Mouse (Mus musculus): Measurements from ENCODE around the gene Tsku. TPM values are rescaled to one million over a fixed set of nuclear protein-coding genes. Genes with fewer than 3 reads are reported as not detected.

Gene Tsku
- polyA plus RNA-seq (2015; fragmentation: Nextera tagmentation; extraction: Ambion mirVana): 8.9 and 9.3 TPM in 2 replicates

DNA sequence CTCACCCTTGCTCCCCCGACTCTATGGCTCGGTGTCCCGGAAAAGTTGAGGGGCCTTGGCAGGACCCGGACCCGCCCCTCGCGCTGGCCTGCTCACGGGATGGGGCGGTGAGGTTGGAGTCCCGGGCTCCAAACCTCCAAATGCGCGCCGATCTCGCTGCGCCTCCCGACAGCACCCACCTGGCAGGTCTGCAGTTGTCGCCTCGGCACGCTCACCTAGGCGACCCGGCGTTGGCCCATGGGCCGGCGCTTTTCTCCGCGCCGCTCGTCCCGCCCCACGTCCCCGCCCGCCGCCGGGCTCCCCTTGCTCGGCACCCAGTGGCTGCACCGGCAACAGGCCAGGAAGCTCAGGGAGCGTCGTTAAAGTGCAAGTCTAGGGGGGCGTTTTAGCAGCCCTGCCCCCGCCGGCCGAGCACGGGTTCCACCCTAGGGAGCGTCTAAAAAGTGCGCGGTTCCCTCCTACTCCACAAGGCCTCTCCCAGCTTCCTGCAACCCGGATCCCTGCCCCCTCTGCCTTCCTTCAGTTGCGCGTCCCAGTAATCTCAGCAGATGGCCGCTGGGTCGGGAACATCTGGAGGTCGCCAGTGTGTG lies at the start of gene Tsku:
TSS of gene Tsku (minus strand) at position 266 of the 590 bp plus-strand sequence.
- Histone ChIP-seq H3K36me3 (no peaks in the 10 kb centered on the region), H3K9me3 (no peaks in the 10 kb centered on the region), H3K4me1 (replicated peaks) (peaks cover 47% of the 10 kb centered on the region), H3K4me2 (peak within 1 kb of the TSS; percentile 96), H3K4me3 (peak within 1 kb of the TSS; percentile 87), H3K9ac (peak within 1 kb of the TSS; percentile 81), H3K27me3 (no peaks in the 10 kb centered on the region), H3K27ac (replicated peaks) (peak within 1 kb of the TSS; percentile 87)
- ATAC-seq (ENCODE audit: low FRiP score, low read depth): peak; percentile 88
- WGBS: under 1% methylated on average over 48 of the region's 52 CpGs

- no peak for ATAC-seq (ENCODE audit: low FRiP score, low read depth)
- H3K9me3 ChIP-seq: no peaks in the 10 kb centered on the region
- no peaks in the 10 kb centered on the region for H3K36me3 ChIP-seq
- WGBS: 83% methylated on average over 5 of the region's 5 CpGs
- H3K4me3 ChIP-seq: no peak overlapping the region
- H3K4me1 ChIP-seq (replicated peaks): peaks cover 13% of the 10 kb centered on the region; the same call in 1 of the 2 replicates
- no peak overlapping the region for H3K4me2 ChIP-seq
- no peak overlapping the region for H3K9ac ChIP-seq
- no peaks in the 10 kb centered on the region for H3K27me3 ChIP-seq
- H3K27ac ChIP-seq (replicated peaks): no peak overlapping the region
These were observed 46.5 kb upstream of the Tsku start for GRCm38 (mm10) chr7:98407615-98408014.

GRCm38 (mm10) chr7:98403996-98404395 lies 42.9 kb upstream of the Tsku start:
- no peaks in the 10 kb centered on the region for H3K36me3 ChIP-seq
- H3K9ac ChIP-seq: no peak overlapping the region
- peak; percentile 78; the same call in 1 of the 2 replicates for ATAC-seq (ENCODE audit: low FRiP score, low read depth)
- 45% methylated on average over 4 of the region's 4 CpGs for WGBS
- H3K4me3 ChIP-seq: no peak overlapping the region
- no peaks in the 10 kb centered on the region for H3K9me3 ChIP-seq
- H3K27ac ChIP-seq (replicated peaks): peak overlapping the region; percentile 46
- H3K4me2 ChIP-seq: no peak overlapping the region
- peaks cover 13% of the 10 kb centered on the region; the same call in 1 of the 2 replicates for H3K4me1 ChIP-seq (replicated peaks)
- no peaks in the 10 kb centered on the region for H3K27me3 ChIP-seq

DNA sequence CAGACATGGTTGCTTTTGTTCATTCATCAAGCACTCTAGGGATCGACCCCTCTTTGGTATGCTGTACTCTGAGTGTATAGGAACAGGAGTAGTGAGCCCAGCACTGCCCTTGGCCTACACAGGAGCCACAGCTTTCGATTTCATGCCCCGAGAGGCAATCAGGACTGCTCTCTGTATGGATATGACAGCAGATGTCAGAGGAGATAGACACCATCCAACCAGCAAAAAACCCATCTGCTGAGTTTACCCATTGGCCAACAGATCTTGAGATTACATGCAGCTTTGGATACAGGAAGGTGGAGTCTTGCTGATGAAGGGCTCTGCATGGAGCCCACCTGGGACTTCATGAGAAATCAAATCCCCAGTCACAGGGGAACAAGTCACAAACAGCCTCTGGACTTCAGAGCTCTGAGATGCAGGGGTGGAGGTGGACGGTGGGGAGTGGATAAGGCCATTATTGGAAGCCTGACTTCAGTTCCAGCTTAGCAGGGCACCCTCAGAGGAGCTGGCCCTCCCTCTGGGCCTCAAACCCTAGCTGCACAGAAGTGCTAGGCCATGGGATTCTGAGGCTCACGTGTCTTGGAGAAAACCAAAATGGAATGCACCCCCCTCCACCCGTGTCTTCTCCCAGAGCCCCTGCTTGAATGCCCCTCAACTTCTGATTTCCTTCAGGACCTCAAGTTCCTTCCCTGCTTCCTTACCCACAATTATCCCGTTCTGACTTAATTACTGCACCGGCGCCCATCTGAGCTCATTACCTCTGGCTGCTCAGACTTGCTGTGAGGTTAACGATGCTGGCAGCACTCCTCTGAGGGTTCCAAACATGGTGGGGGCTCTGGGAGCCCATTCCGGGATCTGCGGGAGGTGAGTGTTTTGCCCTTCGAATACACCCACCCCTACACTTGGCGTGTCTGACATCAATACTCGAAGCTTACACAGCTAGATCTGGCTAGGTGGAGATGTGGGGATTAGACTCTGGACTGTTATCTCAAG lies 41.8 kb upstream of the Tsku start:
- Histone ChIP-seq H3K4me3 (no peak overlapping the region), H3K36me3 (no peaks in the 10 kb centered on the region), H3K4me2 (no peak overlapping the region), H3K27me3 (no peaks in the 10 kb centered on the region), H3K27ac (replicated peaks) (no peak overlapping the region), H3K9me3 (no peaks in the 10 kb centered on the region), H3K9ac (no peak overlapping the region), H3K4me1 (replicated peaks) (peaks cover 13% of the 10 kb centered on the region; the same call in 1 of the 2 replicates)
- 43% methylated on average over 15 of the region's 15 CpGs for WGBS
- peak; percentile 75; the same call in 1 of the 2 replicates for ATAC-seq (ENCODE audit: low FRiP score, low read depth)

DNA sequence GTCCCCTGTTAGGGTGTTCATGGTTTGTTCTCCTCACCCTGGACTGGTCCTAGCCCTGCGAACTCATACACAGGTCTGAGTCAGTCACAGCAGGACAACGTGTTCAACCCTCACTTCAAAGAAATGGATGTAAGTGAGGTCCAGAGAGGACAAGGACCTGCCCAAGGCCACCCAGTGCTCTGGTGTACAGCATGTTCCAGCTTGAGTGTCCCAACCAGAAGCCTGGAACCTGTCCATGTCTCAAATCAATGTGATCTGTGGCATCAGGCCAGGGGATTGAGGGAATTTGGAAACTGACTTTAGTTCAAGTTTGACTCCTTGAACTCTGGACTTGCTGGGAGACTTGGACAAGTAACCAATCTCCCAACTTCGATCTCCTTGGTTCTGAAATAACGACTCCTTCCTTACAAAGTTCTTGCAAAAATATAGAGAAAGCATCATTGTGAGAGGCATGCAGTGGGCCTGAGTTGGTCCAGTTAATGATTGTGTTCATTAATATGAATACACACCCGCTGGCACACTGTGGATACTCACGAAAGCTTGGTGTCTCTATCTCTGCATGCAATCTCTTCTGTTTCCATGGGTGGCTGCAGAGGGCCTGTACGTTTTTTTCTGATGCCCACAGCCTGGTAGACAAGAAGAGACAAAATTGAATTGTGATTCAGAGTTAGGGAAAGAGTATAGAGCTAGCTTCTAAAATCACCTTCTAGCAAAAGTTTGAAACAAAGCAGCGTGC lies 31.5 kb upstream of the Tsku start:
- Histone ChIP-seq H3K4me2 (no peak overlapping the region), H3K27ac (replicated peaks) (no peak overlapping the region), H3K27me3 (no peaks in the 10 kb centered on the region), H3K36me3 (no peaks in the 10 kb centered on the region), H3K4me1 (replicated peaks) (peaks cover 18% of the 10 kb centered on the region), H3K9ac (no peak overlapping the region), H3K9me3 (no peaks in the 10 kb centered on the region), H3K4me3 (no peak overlapping the region)
- WGBS: 86% methylated on average over 8 of the region's 8 CpGs
- ATAC-seq (ENCODE audit: low FRiP score, low read depth): no peak

GRCm38 (mm10) chr7:98391351-98391936 lies 30.3 kb upstream of the Tsku start:
- peaks cover 18% of the 10 kb centered on the region for H3K4me1 ChIP-seq (replicated peaks)
- ATAC-seq (ENCODE audit: low FRiP score, low read depth): peak; percentile 54; the same call in 1 of the 2 replicates
- H3K36me3 ChIP-seq: no peaks in the 10 kb centered on the region
- no peak overlapping the region for H3K4me3 ChIP-seq
- no peaks in the 10 kb centered on the region for H3K27me3 ChIP-seq
- H3K4me2 ChIP-seq: no peak overlapping the region
- no peak overlapping the region for H3K27ac ChIP-seq (replicated peaks)
- H3K9me3 ChIP-seq: no peaks in the 10 kb centered on the region
- WGBS: 72% methylated on average over 7 of the region's 7 CpGs
- no peak overlapping the region for H3K9ac ChIP-seq

- WGBS: 86% methylated on average over 2 of the region's 2 CpGs
- Histone ChIP-seq H3K9me3 (no peaks in the 10 kb centered on the region), H3K4me3 (no peak overlapping the region), H3K27me3 (no peaks in the 10 kb centered on the region), H3K4me1 (replicated peaks) (peaks cover 18% of the 10 kb centered on the region), H3K36me3 (no peaks in the 10 kb centered on the region), H3K27ac (replicated peaks) (no peak overlapping the region), H3K9ac (no peak overlapping the region), H3K4me2 (no peak overlapping the region)
- no peak for ATAC-seq (ENCODE audit: low FRiP score, low read depth)
These were observed 29.4 kb upstream of the Tsku start for GRCm38 (mm10) chr7:98390486-98390885.

GRCm38 (mm10) chr7:98389656-98390055 lies 28.5 kb upstream of the Tsku start:
- Histone ChIP-seq H3K36me3 (no peaks in the 10 kb centered on the region), H3K27me3 (no peaks in the 10 kb centered on the region), H3K9ac (no peak overlapping the region), H3K4me1 (replicated peaks) (peaks cover 18% of the 10 kb centered on the region), H3K27ac (replicated peaks) (no peak overlapping the region), H3K9me3 (no peaks in the 10 kb centered on the region), H3K4me2 (no peak overlapping the region), H3K4me3 (no peak overlapping the region)
- ATAC-seq (ENCODE audit: low FRiP score, low read depth): no peak
- WGBS: 87% methylated on average over 9 of the region's 9 CpGs

DNA sequence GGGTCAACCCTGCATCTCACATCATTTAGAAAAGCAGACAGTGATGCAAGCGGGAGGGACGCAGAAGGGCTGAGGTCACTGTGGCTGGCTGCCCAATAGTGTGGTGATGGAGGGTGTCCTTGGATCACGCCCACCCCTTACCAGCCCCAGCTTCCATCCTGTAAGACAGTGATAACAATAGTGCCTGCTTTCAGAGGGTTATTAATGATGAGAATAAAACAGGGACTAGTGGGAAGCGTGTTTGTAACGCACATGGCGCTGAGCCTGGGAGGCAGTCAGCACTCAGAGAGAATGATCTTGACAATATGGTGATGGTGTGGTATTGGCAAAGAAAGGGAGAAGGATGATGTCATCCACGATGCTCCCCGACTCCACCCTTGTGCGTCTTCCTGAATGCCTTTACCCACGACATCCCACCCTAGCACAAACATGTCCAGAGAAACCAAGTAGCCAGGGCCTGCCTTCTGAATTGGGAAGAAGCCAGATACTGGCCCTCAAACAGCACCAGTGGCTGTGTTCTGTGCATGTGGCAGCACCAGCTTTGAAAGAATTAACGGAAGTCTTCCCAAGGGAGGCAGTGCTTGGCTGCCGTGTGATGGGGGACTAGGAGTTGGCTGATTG lies 27.9 kb upstream of the Tsku start:
- Histone ChIP-seq H3K9me3 (no peaks in the 10 kb centered on the region), H3K4me3 (no peak overlapping the region), H3K9ac (no peak overlapping the region), H3K27ac (replicated peaks) (peak overlapping the region; percentile 48; the same call in 1 of the 2 replicates), H3K4me2 (no peak overlapping the region), H3K4me1 (replicated peaks) (peaks cover 18% of the 10 kb centered on the region), H3K36me3 (no peaks in the 10 kb centered on the region), H3K27me3 (no peaks in the 10 kb centered on the region)
- WGBS: 56% methylated on average over 12 of the region's 12 CpGs
- peak; percentile 43; the same call in 1 of the 2 replicates for ATAC-seq (ENCODE audit: low FRiP score, low read depth)

GRCm38 (mm10) chr7:98387201-98387600 lies 26.1 kb upstream of the Tsku start:
- no peak for ATAC-seq (ENCODE audit: low FRiP score, low read depth)
- H3K27ac ChIP-seq (replicated peaks): no peak overlapping the region
- peaks cover 18% of the 10 kb centered on the region for H3K4me1 ChIP-seq (replicated peaks)
- no peaks in the 10 kb centered on the region for H3K27me3 ChIP-seq
- no peak overlapping the region for H3K9ac ChIP-seq
- H3K4me3 ChIP-seq: no peak overlapping the region
- H3K4me2 ChIP-seq: no peak overlapping the region
- H3K9me3 ChIP-seq: no peaks in the 10 kb centered on the region
- WGBS: 81% methylated on average over 7 of the region's 7 CpGs
- H3K36me3 ChIP-seq: no peaks in the 10 kb centered on the region

DNA sequence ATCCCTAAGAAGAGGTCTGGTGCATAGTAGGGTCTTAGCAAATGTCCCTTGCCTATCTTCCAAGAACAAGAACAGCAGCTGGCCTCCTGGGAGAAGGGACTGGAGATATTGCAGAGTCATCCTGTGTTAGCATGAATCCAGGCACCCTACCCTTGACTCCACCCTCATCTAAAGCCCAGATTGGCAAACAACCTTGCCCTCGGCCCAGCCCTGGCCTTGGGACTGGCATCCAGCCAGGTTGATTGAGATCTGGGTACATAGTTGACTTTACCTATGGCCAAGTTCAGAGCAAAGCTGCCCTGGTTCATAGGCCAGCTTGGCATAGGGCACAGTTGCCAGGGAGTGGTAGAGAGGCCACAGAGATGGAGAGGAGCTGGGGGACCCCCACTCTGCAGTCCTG lies 24.0 kb upstream of the Tsku start:
- Histone ChIP-seq H3K36me3 (no peaks in the 10 kb centered on the region), H3K27me3 (no peaks in the 10 kb centered on the region), H3K4me3 (no peak overlapping the region), H3K4me2 (no peak overlapping the region), H3K27ac (replicated peaks) (no peak overlapping the region), H3K9me3 (no peaks in the 10 kb centered on the region), H3K4me1 (replicated peaks) (peaks cover 12% of the 10 kb centered on the region), H3K9ac (no peak overlapping the region)
- no peak for ATAC-seq (ENCODE audit: low FRiP score, low read depth)
- WGBS: 80% methylated on average over 1 of the region's 1 CpGs
